Mouse (Mus musculus): Measurements from ENCODE around the gene Tnxb. TPM values are rescaled to one million over a fixed set of nuclear protein-coding genes. Genes with fewer than 3 reads are reported as not detected.

Gene Tnxb
- polyA plus RNA-seq, 1 experiment from 2014 or later, result 0.03 TPM

Other genes starting within 250 kb of the Tnxb start
- gene Btnl4, start 193.2 kb upstream of the Tnxb start, polyA plus RNA-seq (2014; fragmentation: Nextera tagmentation; extraction: Ambion mirVana), result not detected in 2 replicates
- gene Btnl6, start 153.2 kb upstream of the Tnxb start, polyA plus RNA-seq (2014; fragmentation: Nextera tagmentation; extraction: Ambion mirVana), result not detected in 2 replicates
- 5.9 and 8.7 TPM in 2 replicates for gene Notch4, start 106.3 kb upstream of the Tnxb start, polyA plus RNA-seq (2014; fragmentation: Nextera tagmentation; extraction: Ambion mirVana)
- gene Gpsm3, start 80.7 kb upstream of the Tnxb start, polyA plus RNA-seq (2014; fragmentation: Nextera tagmentation; extraction: Ambion mirVana), result 2.6 and 4.3 TPM in 2 replicates
- 17.8 and 17.9 TPM in 2 replicates for gene Pbx2, start 79.3 kb upstream of the Tnxb start, polyA plus RNA-seq (2014; fragmentation: Nextera tagmentation; extraction: Ambion mirVana)
- 2.4 and 4.0 TPM in 2 replicates for gene Ager, start 72.7 kb upstream of the Tnxb start, polyA plus RNA-seq (2014; fragmentation: Nextera tagmentation; extraction: Ambion mirVana)
- 158 and 169 TPM in 2 replicates for gene Rnf5, start 66.8 kb upstream of the Tnxb start, polyA plus RNA-seq (2014; fragmentation: Nextera tagmentation; extraction: Ambion mirVana)
- gene Agpat1, start 66.3 kb upstream of the Tnxb start, polyA plus RNA-seq (2014; fragmentation: Nextera tagmentation; extraction: Ambion mirVana), result 93.4 and 101 TPM in 2 replicates
- gene Egfl8, start 54.6 kb upstream of the Tnxb start, polyA plus RNA-seq (2014; fragmentation: Nextera tagmentation; extraction: Ambion mirVana), result 1.6 and 2.3 TPM in 2 replicates
- 26.4 and 29.0 TPM in 2 replicates for gene Ppt2, start 42.0 kb upstream of the Tnxb start, polyA plus RNA-seq (2014; fragmentation: Nextera tagmentation; extraction: Ambion mirVana)
- 2.4 and 2.7 TPM in 2 replicates for gene Prrt1, start 41.0 kb upstream of the Tnxb start, polyA plus RNA-seq (2014; fragmentation: Nextera tagmentation; extraction: Ambion mirVana)
- 14.5 and 18.2 TPM in 2 replicates for gene Fkbpl, start 25.8 kb upstream of the Tnxb start, polyA plus RNA-seq (2014; fragmentation: Nextera tagmentation; extraction: Ambion mirVana)
- 79.5 and 82.9 TPM in 2 replicates for gene Atf6b, start 23.4 kb upstream of the Tnxb start, polyA plus RNA-seq (2014; fragmentation: Nextera tagmentation; extraction: Ambion mirVana)
- 0.05 TPM in 1 of 2 replicates, not detected in the other for gene C4b, start 73.3 kb downstream of the Tnxb start, polyA plus RNA-seq (2014; fragmentation: Nextera tagmentation; extraction: Ambion mirVana)
- not detected in 2 replicates for gene Cyp21a1, start 134.0 kb downstream of the Tnxb start, polyA plus RNA-seq (2014; fragmentation: Nextera tagmentation; extraction: Ambion mirVana)
- 26.3 and 28.3 TPM in 2 replicates for gene Stk19, start 166.4 kb downstream of the Tnxb start, polyA plus RNA-seq (2014; fragmentation: Nextera tagmentation; extraction: Ambion mirVana)
- 78.5 and 84.9 TPM in 2 replicates for gene Dxo, start 166.5 kb downstream of the Tnxb start, polyA plus RNA-seq (2014; fragmentation: Nextera tagmentation; extraction: Ambion mirVana)
- gene Skiv2l, start 179.7 kb downstream of the Tnxb start, polyA plus RNA-seq (2014; fragmentation: Nextera tagmentation; extraction: Ambion mirVana), result 53.1 and 55.1 TPM in 2 replicates
- 143 and 144 TPM in 2 replicates for gene Nelfe, start 179.9 kb downstream of the Tnxb start, polyA plus RNA-seq (2014; fragmentation: Nextera tagmentation; extraction: Ambion mirVana)
- 2.6 and 3.3 TPM in 2 replicates for gene Cfb, start 192.0 kb downstream of the Tnxb start, polyA plus RNA-seq (2014; fragmentation: Nextera tagmentation; extraction: Ambion mirVana)
- gene Zbtb12, start 208.9 kb downstream of the Tnxb start, polyA plus RNA-seq (2014; fragmentation: Nextera tagmentation; extraction: Ambion mirVana), result 2.1 and 2.8 TPM in 2 replicates
- not detected in 2 replicates for gene Gm20547, start 211.5 kb downstream of the Tnxb start, polyA plus RNA-seq (2014; fragmentation: Nextera tagmentation; extraction: Ambion mirVana)
- 1.1 and 1.7 TPM in 2 replicates for gene C2, start 227.7 kb downstream of the Tnxb start, polyA plus RNA-seq (2014; fragmentation: Nextera tagmentation; extraction: Ambion mirVana)
- gene Ehmt2, start 227.9 kb downstream of the Tnxb start, polyA plus RNA-seq (2014; fragmentation: Nextera tagmentation; extraction: Ambion mirVana), result 90.4 and 96.8 TPM in 2 replicates
- not detected in 2 replicates for gene Slc44a4, start 243.9 kb downstream of the Tnxb start, polyA plus RNA-seq (2014; fragmentation: Nextera tagmentation; extraction: Ambion mirVana)

All from forebrain, embryonic 11.5 days (tissue).